Mouse (Mus musculus) ES-Bruce4 (cell line): ENCODE results near the gene Nrxn1.

ENCODE experiments used
- CTCF ChIP-seq: IDR thresholded peaks from one replicate; pipeline ENCODE4 v1.8.1; 2011; ENCODE audit warnings: low read depth, low read length
- EP300 ChIP-seq: IDR thresholded peaks from 2 replicates; pipeline ENCODE4 v1.6.1; 2011; ENCODE audit warnings: low read depth, low read length; ENCODE audit not compliant: insufficient read depth
- POLR2A ChIP-seq: IDR thresholded peaks from one replicate; pipeline ENCODE4 v1.8.1; 2011; ENCODE audit warnings: low read length; ENCODE audit not compliant: insufficient read depth

- no peak for TF ChIP-seq POLR2A
- TF ChIP-seq EP300 = peak; percentile 81
- no peak for TF ChIP-seq CTCF
Measured at GRCm38 (mm10) chr17:90390316-90391212, 702.3 kb downstream of the Nrxn1 start.
